Mouse (Mus musculus): ENCODE data around the gene Nr1d2. TPM values are rescaled to one million over a fixed set of nuclear protein-coding genes. Genes with fewer than 3 reads are reported as not detected.
"Not testable (repeated sequence)": the region's sequence is repeated elsewhere in the genome, so short reads cannot be mapped to it uniquely, and the experiment has no call there.

Gene Nr1d2
- total RNA-seq, 1 experiment from 2014 or later, result 49.1 TPM

- DNase-seq, result no peak
Observed at GRCm38 (mm10) chr14:18233076-18233475, 5.9 kb downstream of the Nr1d2 start.

GRCm38 (mm10) chr14:18231866-18232265 lies 7.1 kb downstream of the Nr1d2 start:
- DNase-seq, result not testable (repeated sequence)

- not testable (repeated sequence) for DNase-seq
Observed at GRCm38 (mm10) chr14:18229751-18230150, 9.2 kb downstream of the Nr1d2 start.

GRCm38 (mm10) chr14:18226181-18226580 lies 12.7 kb downstream of the Nr1d2 start:
- DNase-seq, result not testable (repeated sequence)

GRCm38 (mm10) chr14:18225431-18225830 lies 13.5 kb downstream of the Nr1d2 start:
- not testable (repeated sequence) for DNase-seq

GRCm38 (mm10) chr14:18221977-18222376 lies 16.9 kb downstream of the Nr1d2 start:
- no peak for DNase-seq

- DNase-seq, result no peak
Observed at GRCm38 (mm10) chr14:18217158-18217557, 21.8 kb downstream of the Nr1d2 start.

- DNase-seq, result no peak
Observed at GRCm38 (mm10) chr14:18216428-18216827, 22.5 kb downstream of the Nr1d2 start.

GRCm38 (mm10) chr14:18210795-18211194 lies 28.1 kb downstream of the Nr1d2 start:
- peak; percentile 29 for DNase-seq

- DNase-seq, result not testable (repeated sequence)
Observed at GRCm38 (mm10) chr14:18204315-18204714, 34.6 kb downstream of the Nr1d2 start.

- no peak for DNase-seq
Observed at GRCm38 (mm10) chr14:18201413-18201812, 37.5 kb downstream of the Nr1d2 start.

GRCm38 (mm10) chr14:18186883-18187417 lies 52.0 kb downstream of the Nr1d2 start:
- peak; percentile 65 for DNase-seq

- not testable (repeated sequence) for DNase-seq
Observed at GRCm38 (mm10) chr14:18177531-18177930, 61.4 kb downstream of the Nr1d2 start.

- DNase-seq, result no peak
Observed at GRCm38 (mm10) chr14:18167597-18167996, 71.3 kb downstream of the Nr1d2 start.

- DNase-seq, result peak; percentile 27
Observed at GRCm38 (mm10) chr14:18167041-18167440, 71.9 kb downstream of the Nr1d2 start.

Small RNA genes lying within 50 kb of the gene (microRNA-seq; reads per million reads assigned to microRNA genes)
- gene Gm44469, result 0 reads per million in 2 experiments

Other genes starting within 250 kb of the Nr1d2 start
- gene Nkiras1, start 32.0 kb upstream of the Nr1d2 start, total RNA-seq (2021), result 23.1 and 27.1 TPM in 2 replicates
- gene Rpl15, start 32.3 kb upstream of the Nr1d2 start, total RNA-seq (2021), result 815 and 940 TPM in 2 replicates
- 64.7 and 67.0 TPM in 2 replicates for gene Ube2e1, start 92.7 kb upstream of the Nr1d2 start, total RNA-seq (2021)

Data from adrenal gland, postnatal 14 days (tissue).